Mouse (Mus musculus) lung, postnatal 0 days (tissue): ENCODE measurements around the gene Lama1.

Source experiments
- CTCF ChIP-seq: IDR thresholded peaks from 2 replicates; pipeline ENCODE4 v1.5.1; 2016; ENCODE audit warnings: antibody characterized with exemption, mild to moderate bottlenecking
- EP300 ChIP-seq: IDR thresholded peaks from 2 replicates; pipeline ENCODE4 v1.6.1; 2016; ENCODE audit warnings: antibody characterized with exemption, mild to moderate bottlenecking, control low read depth

DNA sequence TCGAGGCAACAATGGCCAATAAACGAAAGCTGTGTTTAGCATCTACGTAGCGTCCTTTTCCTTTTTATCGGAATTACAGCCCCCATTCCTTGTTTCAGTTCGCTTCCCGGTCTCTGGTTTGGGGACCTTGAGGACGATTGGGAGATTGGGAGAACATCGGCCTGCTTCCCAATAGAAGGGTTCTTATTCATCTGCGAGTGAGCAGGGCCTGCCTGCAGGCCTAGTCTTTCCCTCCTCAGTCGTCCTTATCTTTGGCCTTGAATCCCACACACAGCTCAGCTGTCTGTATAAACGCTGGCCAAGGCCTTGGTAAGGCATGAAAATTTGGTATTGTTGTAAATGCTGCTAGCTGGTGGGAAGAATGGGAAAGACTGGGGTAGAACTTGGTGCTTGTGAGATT, 36.5 kb downstream of the Lama1 start:
- no peak for TF ChIP-seq EP300
- TF ChIP-seq CTCF = no peak
